ENCODE assay signal across 19 mouse cellular contexts in genomic region chr7:90091756-90092155, GRCm38 (mm10). TPM values are rescaled to one million over a fixed set of nuclear protein-coding genes. Genes with fewer than 3 reads are reported as not detected.
A peak's percentile ranks its signal among the peaks of the same experiment; 100 is the strongest.
DNase-seq lines count a peak whose midpoint lies in the region; ATAC-seq and TF ChIP-seq lines count a peak whose summit lies in the region.
"Had no signal": no experiment of that assay in that cellular context is flagged by ENCODE, and none has a peak within 500 bp of the region (broad histone marks: within the 10 kb centered on the region; RNA-seq: fewer than 3 reads in every experiment).

No protein-coding gene starts in this region.

- ATAC-seq in embryonic facial prominence, embryonic 13.5 days (ENCODE audit: insufficient number of reproducible peaks, insufficient read depth, low FRiP score, low TSS enrichment, low read depth) = no peak
- no peak for ATAC-seq in kidney, embryonic 15.5 days (replicated peaks; ENCODE audit: low FRiP score)
- no peak for ATAC-seq in kidney, postnatal 0 days (replicated peaks; ENCODE audit: low FRiP score, low read depth)
- no peak for ATAC-seq in hindbrain, embryonic 16.5 days
- ATAC-seq: midbrain, embryonic 15.5 days had no signal

- H3K4me2 ChIP-seq in embryonic facial prominence, embryonic 13.5 days = peak overlapping the region; percentile 9; the same call in 1 of the 2 replicates
- H3K4me2 ChIP-seq in kidney, embryonic 15.5 days = no peak overlapping the region
- H3K4me2 ChIP-seq in kidney, postnatal 0 days (ENCODE audit: low read length) = no peak overlapping the region
- no peak overlapping the region for H3K4me2 ChIP-seq in hindbrain, embryonic 16.5 days (ENCODE audit: low read length)
- H3K4me2 ChIP-seq: heart, embryonic 13.5 days; hindbrain, embryonic 15.5 days; midbrain, embryonic 15.5 days had no signal

- H3K4me1 ChIP-seq in embryonic facial prominence, embryonic 13.5 days = peaks cover 11% of the 10 kb centered on the region
- H3K4me1 ChIP-seq in embryonic facial prominence, embryonic 10.5 days = no peaks in the 10 kb centered on the region
- peaks cover 12% of the 10 kb centered on the region for H3K4me1 ChIP-seq in kidney, embryonic 15.5 days
- peaks cover 6% of the 10 kb centered on the region; the same call in 1 of the 2 replicates for H3K4me1 ChIP-seq in kidney, postnatal 0 days (replicated peaks; ENCODE audit: insufficient read depth, low read length)
- H3K4me1 ChIP-seq in hindbrain, embryonic 16.5 days (ENCODE audit: control insufficient read depth, insufficient read depth, low read depth, low read length) = no peaks in the 10 kb centered on the region
- H3K4me1 ChIP-seq: hindbrain, embryonic 15.5 days; midbrain, embryonic 15.5 days had no signal

- H3K4me3 ChIP-seq in embryonic facial prominence, embryonic 13.5 days = no peak overlapping the region
- H3K4me3 ChIP-seq in embryonic facial prominence, embryonic 10.5 days = no peak overlapping the region
- no peak overlapping the region for H3K4me3 ChIP-seq in kidney, embryonic 15.5 days (replicated peaks)
- H3K4me3 ChIP-seq in kidney, postnatal 0 days (replicated peaks; ENCODE audit: low read depth, low read length) = no peak overlapping the region
- H3K4me3 ChIP-seq in hindbrain, embryonic 16.5 days (ENCODE audit: low read length) = no peak overlapping the region
- H3K4me3 ChIP-seq: heart, embryonic 13.5 days; hindbrain, embryonic 15.5 days; midbrain, embryonic 15.5 days had no signal

- no peaks in the 10 kb centered on the region for H3K36me3 ChIP-seq in embryonic facial prominence, embryonic 13.5 days
- H3K36me3 ChIP-seq in embryonic facial prominence, embryonic 10.5 days (replicated peaks) = no peaks in the 10 kb centered on the region
- H3K36me3 ChIP-seq in kidney, embryonic 15.5 days = no peaks in the 10 kb centered on the region
- no peaks in the 10 kb centered on the region for H3K36me3 ChIP-seq in kidney, postnatal 0 days (ENCODE audit: insufficient read depth, low read length)
- H3K36me3 ChIP-seq in hindbrain, embryonic 16.5 days (ENCODE audit: control insufficient read depth, insufficient read depth, low read length) = no peaks in the 10 kb centered on the region
- H3K36me3 ChIP-seq: heart, embryonic 13.5 days; hindbrain, embryonic 15.5 days; midbrain, embryonic 15.5 days had no signal

- no peak overlapping the region for H3K9ac ChIP-seq in embryonic facial prominence, embryonic 13.5 days
- no peak overlapping the region for H3K9ac ChIP-seq in kidney, embryonic 15.5 days
- no peak overlapping the region for H3K9ac ChIP-seq in kidney, postnatal 0 days (ENCODE audit: low read depth, low read length)
- no peak overlapping the region for H3K9ac ChIP-seq in hindbrain, embryonic 16.5 days (ENCODE audit: low read depth, low read length)
- H3K9ac ChIP-seq: heart, embryonic 13.5 days; hindbrain, embryonic 15.5 days; midbrain, embryonic 15.5 days had no signal

- peak overlapping the region; percentile 68 for H3K27ac ChIP-seq in embryonic facial prominence, embryonic 13.5 days
- no peak overlapping the region for H3K27ac ChIP-seq in embryonic facial prominence, embryonic 10.5 days (replicated peaks)
- H3K27ac ChIP-seq in kidney, embryonic 15.5 days = peak overlapping the region; percentile 85
- H3K27ac ChIP-seq in kidney, postnatal 0 days = peak overlapping the region; percentile 78
- H3K27ac ChIP-seq in hindbrain, embryonic 16.5 days (ENCODE audit: low read depth, low read length) = no peak overlapping the region
- H3K27ac ChIP-seq: heart, embryonic 13.5 days; hindbrain, embryonic 15.5 days; midbrain, embryonic 15.5 days; stomach, postnatal 0 days had no signal

- no peaks in the 10 kb centered on the region for H3K27me3 ChIP-seq in embryonic facial prominence, embryonic 13.5 days
- H3K27me3 ChIP-seq in embryonic facial prominence, embryonic 10.5 days (replicated peaks; ENCODE audit: low read depth, poor library complexity, severe bottlenecking) = no peaks in the 10 kb centered on the region
- H3K27me3 ChIP-seq in kidney, embryonic 15.5 days = no peaks in the 10 kb centered on the region
- H3K27me3 ChIP-seq in kidney, postnatal 0 days (ENCODE audit: insufficient read depth, low read length) = no peaks in the 10 kb centered on the region
- no peaks in the 10 kb centered on the region for H3K27me3 ChIP-seq in hindbrain, embryonic 16.5 days (replicated peaks; ENCODE audit: control insufficient read depth, insufficient read depth, low read length)
- H3K27me3 ChIP-seq: heart, embryonic 13.5 days; hindbrain, embryonic 15.5 days; midbrain, embryonic 15.5 days had no signal

- TF ChIP-seq CTCF in kidney, postnatal 0 days (IDR thresholded peaks at IDR 0.05; ENCODE audit: low read depth) = no peak

- DNase-seq in embryonic facial prominence, embryonic 10.5 days (ENCODE audit: low spot score) = no peak
- DNase-seq in kidney, adult 9 months = no peak
- peak; percentile 43 for DNase-seq in gastrocnemius, postnatal 25 days
- no peak for DNase-seq in kidney, postnatal 0 days (ENCODE audit: low spot score)
- no peak for DNase-seq in embryo, embryonic 10.5 days (ENCODE audit: low spot score)
- DNase-seq: adrenal gland, postnatal 10 days; cerebellum, adult 18-20 months; layer of hippocampus, postnatal 36 days; left cerebral cortex, postnatal 4 days; lung, adult 2 months; right cerebral cortex, adult 18-20 months; thymus, postnatal 14 days had no signal

- WGBS in embryonic facial prominence, embryonic 13.5 days = 31% methylated on average over 2 of the region's 2 CpGs
- 40% methylated on average over 2 of the region's 2 CpGs for WGBS in embryonic facial prominence, embryonic 10.5 days
- WGBS in kidney, embryonic 15.5 days = 42% methylated on average over 2 of the region's 2 CpGs
- 25% methylated on average over 2 of the region's 2 CpGs for WGBS in kidney, postnatal 0 days
- WGBS in hindbrain, embryonic 16.5 days = 59% methylated on average over 2 of the region's 2 CpGs

- H3K9me3 ChIP-seq in embryonic facial prominence, embryonic 13.5 days = no peaks in the 10 kb centered on the region
- H3K9me3 ChIP-seq in embryonic facial prominence, embryonic 10.5 days = no peaks in the 10 kb centered on the region
- H3K9me3 ChIP-seq in kidney, embryonic 15.5 days (replicated peaks) = no peaks in the 10 kb centered on the region
- no peaks in the 10 kb centered on the region for H3K9me3 ChIP-seq in kidney, postnatal 0 days (replicated peaks; ENCODE audit: low read length)
- no peaks in the 10 kb centered on the region for H3K9me3 ChIP-seq in hindbrain, embryonic 16.5 days (ENCODE audit: control insufficient read depth, low read length)
- H3K9me3 ChIP-seq: heart, embryonic 13.5 days; hindbrain, embryonic 15.5 days; midbrain, embryonic 15.5 days had no signal

RNA-seq across cellular contexts. Expression of gene Picalm, which starts 38.3 kb away (rescaled TPM):
- 41.5 and 49.7 TPM in 2 replicates for polyA plus RNA-seq in embryonic facial prominence, embryonic 13.5 days (2015; fragmentation: Nextera tagmentation; extraction: Ambion mirVana)
- 29.0 and 30.3 TPM in 2 replicates for polyA plus RNA-seq in embryonic facial prominence, embryonic 10.5 days (2016; fragmentation: Nextera tagmentation; extraction: Ambion mirVana)
- polyA plus RNA-seq in kidney, embryonic 15.5 days (2015; fragmentation: Nextera tagmentation; extraction: Ambion mirVana) = 39.1 and 39.9 TPM in 2 replicates
- total RNA-seq in gastrocnemius, postnatal 25 days (2021) = 10 to 100 TPM; 78.3 to 79.6 TPM
- polyA plus RNA-seq in kidney, postnatal 0 days (2015; fragmentation: Nextera tagmentation; extraction: Ambion mirVana) = 48.2 and 48.6 TPM in 2 replicates
- 34.4 and 35.6 TPM in 2 replicates for polyA plus RNA-seq in hindbrain, embryonic 16.5 days (2015; fragmentation: Nextera tagmentation; extraction: Ambion mirVana)

Comparison
In these comparisons a context has a peak if more than half of its experiments do, and no peak if none do; other contexts are left out.
1. H3K27ac ChIP-seq: peak in embryonic facial prominence, embryonic 13.5 days (single experiment), kidney, embryonic 15.5 days (single experiment) and kidney, postnatal 0 days (single experiment); none in embryonic facial prominence, embryonic 10.5 days (single experiment) and hindbrain, embryonic 16.5 days (single experiment).